Mouse (Mus musculus) right cerebral cortex, adult 18-20 months (tissue): ENCODE results near the gene Rbm47.

Source experiments
- DNase-seq: peaks from one replicate; pipeline ENCODE4 v3.0.0; 2022; ENCODE audit warnings: mixed read lengths

Gene Rbm47

DNA sequence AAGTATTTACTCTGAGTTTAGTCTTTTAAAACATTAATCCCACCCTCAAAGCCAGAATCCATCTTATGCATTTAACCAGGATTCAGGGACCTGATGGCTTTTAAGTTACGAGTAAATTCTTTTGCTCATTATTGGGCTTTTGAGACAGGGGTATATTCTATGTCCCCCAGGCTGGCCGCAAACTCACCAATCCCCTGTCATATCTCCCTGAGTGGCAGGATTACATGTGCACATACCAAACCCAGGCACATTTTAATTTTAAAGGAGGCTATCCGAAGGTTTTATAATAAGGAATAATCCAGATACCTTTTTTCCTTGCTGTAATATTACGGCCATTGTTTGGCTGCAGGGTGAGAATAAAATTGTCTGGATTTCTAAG, 111.3 kb downstream of the Rbm47 start:
- no peak for DNase-seq

DNA sequence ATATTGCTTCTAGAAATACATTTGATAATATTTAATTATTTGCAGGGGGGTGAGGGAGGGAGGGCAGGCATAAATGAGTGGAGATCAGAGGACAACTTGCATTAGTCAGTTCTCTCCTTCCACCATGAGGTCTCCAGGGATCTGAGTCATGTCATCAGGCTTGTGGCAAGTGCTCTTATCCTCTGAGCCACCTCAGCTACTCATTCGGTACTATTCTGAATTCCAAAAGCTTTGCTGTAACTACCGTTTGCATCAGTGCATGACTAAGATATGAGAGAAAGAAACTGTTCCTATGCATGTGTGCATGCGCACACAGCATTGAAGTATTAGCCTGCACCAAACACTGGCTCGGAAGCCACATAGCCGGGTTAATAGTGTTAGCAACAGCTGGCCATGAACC, 114.1 kb downstream of the Rbm47 start:
- no peak for DNase-seq

DNA sequence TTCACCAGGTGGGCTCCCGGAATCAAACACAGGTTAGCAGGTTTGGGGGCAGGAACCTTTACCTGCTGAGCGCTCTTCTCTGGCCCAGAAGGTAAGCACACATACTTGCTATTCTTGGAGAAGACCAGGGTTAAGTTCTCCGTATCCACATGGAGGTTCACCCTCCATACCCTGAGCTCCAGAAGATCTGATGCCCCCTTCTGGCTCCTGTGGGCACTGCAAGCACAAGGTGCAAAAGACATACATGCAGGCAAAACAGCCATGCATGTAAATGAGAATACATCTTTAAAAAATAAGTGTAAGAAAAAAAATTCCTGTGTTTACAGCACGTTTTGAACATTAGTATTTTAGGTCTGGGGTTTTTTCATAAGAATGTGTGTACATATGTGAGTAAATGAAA, 116.2 kb downstream of the Rbm47 start:
- no peak for DNase-seq

DNA sequence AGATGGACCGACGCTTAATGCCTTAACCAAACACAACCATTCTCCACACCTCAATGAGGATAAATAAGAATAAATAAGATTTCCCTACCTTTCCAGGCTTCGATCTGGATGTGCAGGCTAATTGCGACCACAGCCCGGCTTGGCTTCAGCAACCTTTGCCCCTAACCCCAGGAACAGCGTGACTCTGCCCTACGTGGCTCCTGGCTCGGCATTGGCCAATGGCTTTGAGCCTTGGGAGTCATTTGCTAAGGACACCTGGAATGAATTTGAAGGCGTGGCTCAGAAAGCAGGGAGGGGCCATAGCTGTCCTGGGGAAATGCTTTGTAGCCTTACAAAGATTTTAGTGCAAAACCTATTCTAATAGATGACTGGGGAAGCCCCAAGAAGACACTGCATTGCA, 118.5 kb downstream of the Rbm47 start:
- no peak for DNase-seq

DNA sequence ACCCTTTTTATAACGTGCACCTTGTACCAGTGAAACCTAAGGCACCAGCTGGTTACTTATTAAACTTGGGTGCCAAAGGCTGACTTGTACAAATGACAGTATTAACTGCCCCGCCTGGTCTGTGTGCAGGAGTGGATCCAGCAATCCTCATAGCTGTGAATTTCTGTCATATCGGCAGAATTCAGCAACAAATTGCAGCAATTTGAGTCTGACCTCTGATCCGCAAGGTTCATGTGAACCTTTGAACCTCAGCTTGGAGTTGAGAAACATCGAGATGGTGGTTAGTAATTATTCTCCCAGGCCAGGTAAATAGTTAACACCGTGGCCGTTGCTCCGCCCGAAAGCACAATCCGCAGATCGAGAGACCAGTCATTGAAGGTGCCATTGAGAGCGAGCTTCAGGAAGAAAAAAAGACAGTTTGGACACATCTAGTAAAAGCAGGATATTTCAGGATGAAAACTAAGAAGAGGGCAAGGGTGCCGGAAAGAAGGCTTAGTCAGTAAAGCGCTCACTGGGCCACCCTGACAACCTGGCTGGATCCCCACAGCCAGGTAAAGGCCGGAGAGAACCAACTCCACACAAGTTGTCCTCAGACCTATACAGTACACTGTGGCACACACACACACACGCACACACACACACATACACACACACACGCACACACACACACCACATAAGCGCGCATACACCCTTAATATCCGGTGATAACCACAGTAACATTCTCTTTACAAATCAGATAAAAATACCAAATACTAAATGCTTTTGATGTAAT, 120.0 kb downstream of the Rbm47 start:
- DNase-seq = no peak

DNA sequence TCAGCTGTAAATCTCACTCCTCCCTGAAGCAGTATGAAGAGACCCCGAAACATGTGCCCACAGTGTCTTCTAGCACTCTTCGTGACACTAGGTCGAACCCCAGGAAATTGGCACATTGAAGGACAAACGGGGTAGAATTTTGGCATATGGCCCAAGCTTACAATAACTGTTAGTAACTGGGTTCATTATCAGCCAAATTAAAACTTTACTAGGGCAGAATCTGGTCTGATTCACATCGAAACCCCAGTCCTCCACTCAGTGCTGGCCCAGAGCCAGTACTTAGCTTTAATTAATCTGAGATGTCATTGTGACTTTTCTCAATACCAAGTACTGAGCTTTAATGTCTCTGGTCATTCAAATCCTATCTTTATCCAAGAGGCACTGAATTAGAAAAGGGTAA, 122.1 kb downstream of the Rbm47 start:
- DNase-seq = no peak

DNA sequence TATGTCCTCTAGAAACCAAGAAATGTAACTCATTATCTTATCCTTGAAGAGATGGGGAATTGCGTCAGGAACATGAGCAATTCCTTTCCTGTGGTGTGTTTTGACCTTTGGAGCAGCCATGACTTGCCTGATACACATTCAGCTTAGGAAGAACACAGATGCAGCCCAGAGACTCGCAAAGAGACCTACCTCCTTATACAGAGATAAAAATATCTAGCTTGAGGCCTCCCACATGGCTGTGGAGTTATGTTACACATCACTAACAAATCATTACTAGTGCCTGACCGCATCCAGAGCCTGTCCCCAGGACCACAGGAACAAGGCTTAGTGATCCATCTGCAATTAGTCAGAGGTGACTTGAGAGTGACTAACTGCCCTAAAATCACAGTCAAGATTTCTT, 126.6 kb downstream of the Rbm47 start:
- no peak for DNase-seq

DNA sequence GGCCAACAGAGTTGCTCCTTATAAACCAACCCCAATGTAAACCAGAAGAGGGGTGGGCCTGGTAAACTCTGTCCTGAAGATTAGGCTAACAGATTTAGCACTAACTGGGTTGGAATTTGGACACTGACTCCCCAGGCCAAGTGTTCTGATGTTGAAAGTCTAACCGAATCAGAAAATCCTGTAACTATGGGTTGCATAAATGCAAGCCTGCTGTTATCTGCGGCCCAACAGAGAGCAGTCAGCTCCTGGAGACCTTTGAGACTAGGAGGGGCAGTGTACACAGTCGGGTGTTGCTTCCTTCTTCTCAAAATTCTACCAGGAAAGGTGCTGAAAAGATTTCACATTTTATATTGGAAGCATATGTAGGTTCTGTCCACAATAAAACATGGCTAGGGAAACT, 129.0 kb downstream of the Rbm47 start:
- DNase-seq = no peak

DNA sequence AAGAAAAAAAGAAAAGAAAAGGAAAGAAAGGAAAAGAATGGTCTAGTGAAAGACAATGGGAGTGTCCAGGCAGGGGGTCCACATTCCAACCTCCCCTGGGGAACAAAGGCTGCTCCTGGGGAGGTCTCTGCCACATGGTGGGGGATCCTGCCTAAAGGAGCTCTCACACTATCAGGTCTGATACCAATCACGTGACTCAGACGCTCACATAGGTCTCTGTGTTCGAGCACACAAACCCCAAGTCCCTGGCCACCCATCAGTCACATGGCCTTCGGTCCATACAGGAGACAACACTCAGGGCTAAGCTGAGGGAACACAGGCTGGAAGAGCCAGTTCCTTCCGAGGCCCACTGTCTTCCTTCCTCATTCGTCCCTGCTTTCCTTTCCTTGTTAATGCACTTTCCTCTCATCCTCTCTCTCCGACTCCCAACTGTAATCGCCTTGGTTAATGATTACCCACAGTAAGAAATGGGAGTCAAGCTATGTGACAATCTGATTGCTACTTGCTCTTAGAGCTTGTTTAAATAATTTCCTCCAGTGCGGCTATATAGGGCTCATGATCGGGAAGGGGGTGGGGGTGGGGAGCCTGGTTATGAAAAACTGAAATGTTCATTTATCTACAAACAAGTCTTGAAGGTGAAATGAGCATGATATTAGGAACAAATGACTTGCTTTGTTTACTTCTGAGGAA, 130.1 kb downstream of the Rbm47 start:
- DNase-seq = no peak

DNA sequence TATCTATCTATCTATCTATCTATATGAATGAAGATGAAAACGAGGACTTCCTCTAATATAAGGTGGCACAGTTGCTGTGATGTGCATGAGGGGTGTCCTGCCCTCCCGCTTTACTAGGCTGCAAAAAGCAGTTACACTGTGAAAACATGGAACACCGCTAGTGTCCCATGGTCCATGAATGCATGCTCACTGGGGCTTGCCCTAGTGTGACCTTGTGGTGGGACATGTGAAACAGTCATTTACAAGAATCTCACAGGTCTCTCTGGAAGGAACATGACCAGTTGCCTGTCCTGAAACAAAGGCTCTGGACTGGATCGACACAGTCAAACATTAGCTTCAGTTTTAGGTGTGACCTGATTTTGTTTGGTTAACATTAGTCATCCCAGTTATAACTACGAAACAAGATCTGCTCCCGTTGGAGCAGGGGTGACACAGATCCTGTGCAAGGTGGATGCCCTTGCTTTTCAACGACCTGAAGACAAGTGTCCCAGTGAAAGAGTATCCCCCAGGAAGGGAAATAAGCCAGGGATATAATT, 132.1 kb downstream of the Rbm47 start:
- DNase-seq = no peak

DNA sequence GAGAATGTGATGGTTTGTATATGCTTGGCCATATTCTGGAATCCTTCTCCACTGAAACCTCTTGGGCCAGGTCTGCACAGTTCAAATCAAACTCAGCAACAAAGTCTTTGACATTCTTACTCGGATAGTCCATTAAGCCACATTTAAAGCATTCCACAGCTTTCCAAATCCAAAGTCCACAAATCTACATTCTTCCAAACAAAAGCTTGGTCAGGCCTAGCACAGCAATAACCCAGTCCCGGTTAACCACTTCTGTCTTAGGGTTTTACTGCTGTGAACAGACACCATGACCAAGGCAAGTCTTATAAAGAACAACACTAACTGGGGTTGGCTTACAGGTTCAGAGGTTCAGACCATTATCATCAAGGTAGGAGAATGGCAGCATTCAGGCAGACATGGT, 133.1 kb downstream of the Rbm47 start:
- DNase-seq = no peak

DNA sequence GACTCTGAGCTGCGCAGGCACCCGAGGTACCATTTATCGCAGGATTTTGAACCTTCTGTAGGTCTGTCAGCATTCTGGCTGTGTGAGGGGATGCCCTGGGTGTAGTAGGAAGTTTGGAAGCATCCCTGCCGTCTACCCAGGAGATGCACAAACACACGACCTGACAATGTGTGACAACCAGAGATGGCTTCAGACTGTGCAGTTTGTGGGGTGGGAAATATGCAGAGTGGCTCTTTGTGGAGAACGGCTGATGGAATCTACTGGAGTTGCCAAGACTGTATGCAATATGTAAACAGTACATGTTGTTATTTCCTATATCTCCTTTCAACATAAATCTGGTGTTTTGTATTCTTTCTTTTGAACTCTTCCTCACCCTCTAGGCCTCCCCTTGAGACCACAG, 135.9 kb downstream of the Rbm47 start:
- no peak for DNase-seq

DNA sequence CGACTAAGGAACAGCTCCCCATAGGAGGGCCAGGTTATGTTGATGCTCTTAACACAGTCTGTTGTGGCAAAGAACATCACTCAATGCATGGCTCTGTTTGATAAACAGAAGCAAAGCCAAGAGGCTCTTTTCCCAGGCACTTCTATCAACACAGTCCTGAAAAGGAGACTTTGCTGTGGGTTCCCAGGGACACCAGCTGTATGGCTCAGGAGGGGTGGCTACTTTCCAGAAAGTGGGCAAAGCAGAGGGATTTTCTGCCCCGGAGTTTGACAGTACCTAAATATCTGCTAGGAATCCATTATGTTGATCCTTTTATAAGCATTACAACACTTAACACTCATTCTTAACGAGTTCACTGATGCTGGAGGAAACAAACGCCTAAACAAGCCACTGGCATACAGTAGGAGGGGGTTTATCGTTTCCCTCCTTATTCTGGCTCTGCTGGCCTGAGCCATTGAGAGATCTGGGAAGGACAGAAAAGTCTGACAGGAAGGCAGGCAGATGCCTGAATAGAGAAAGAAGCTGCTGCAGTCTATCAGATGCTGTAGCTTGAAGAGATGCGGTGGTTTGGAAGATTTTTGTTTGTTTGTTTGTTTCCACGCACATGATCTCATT, 136.4 kb downstream of the Rbm47 start:
- DNase-seq = no peak

DNA sequence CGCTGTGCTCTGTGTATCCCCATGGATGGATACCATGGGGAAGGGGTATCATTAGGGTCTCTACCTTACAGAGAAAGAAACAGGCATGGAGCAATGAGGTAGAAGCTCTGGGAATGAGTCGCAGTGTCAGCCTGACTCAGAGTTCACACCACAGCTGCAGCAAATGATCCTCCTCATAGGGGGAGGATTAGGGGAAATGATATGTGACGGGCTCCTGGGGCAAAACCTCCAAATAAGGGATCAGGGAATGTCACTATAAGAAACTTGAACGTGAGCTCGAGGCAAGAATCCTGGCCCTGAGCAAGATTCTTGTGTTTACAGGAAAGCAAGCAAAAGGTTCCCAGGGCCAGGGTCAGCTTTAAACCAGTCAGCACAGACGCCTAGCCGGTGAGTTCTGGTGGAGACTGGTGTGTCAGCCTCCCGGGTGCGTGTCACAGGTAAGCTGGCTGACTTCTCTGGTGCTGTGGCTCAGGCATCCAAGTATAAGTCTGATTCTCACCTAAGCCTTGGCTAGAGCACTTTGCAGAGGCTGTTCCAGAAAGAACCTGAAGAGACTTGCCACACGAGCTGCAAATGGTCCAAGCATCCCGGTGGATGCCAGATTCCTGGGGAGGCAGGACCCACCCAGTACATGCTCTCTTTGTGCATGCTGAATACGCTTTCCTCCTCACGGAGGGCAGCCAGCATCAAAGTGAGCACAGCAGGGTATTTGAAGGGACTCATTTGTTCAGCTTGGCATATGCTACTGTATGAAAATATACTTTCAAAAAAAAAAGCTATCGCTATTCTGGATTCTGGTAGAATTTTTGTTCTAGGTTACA, 138.3 kb downstream of the Rbm47 start:
- no peak for DNase-seq

DNA sequence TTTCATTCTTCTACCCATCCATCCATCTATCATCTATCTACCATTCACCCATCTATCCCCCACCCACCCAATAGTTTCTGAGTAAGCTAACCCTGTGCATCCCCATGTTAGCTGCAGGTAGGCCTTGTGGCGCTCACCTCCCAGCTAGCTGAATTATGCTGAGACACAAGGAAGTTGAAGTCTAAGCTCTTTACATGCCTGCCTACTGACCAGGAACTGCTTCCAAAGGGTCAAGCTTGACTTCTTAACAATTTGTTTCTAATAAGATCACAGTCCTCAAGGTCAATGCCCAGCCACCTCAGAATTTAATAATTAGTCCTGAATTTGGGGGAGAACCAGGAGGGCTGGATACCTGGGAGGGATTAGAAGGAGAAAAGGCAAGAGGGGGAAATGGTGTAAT, 140.1 kb downstream of the Rbm47 start:
- DNase-seq = no peak

DNA sequence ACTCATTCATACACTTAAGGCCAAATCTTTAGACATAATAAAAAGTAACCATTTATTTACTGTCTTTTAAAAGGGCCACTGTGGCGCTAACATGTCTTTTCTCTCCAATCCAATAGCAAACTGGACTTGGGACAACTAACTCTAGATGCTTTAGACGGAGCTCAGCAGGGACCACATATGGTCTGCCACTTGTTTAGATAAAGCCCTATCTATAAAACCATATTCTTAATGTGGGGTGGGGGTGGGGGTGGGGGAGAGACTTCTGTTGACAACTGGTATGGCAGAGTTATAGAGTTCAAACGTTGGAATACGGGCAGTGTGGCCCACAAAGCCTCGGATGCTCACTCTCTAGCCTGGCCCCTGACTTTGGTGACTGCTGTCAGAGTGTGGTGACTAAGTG, 141.2 kb downstream of the Rbm47 start:
- no peak for DNase-seq

DNA sequence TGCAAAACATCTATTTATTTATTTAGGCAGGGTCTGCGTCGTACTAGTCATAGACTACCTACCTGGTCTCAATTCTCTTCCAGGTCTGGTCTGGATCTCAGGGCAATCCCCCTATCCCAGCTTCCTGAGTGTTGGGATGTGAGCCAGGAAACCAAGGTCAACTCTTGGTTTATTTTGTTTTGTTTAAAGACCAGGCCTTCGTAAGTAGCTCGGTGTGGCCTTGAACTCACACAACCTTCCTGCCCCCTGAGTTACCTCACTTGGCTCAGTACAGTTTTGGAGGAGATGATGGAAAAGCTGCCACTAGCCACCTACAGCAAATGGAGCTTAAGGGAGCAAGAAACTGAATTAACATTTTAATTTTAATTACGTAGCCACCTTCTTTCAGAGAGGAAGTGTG, 144.7 kb downstream of the Rbm47 start:
- DNase-seq = no peak

DNA sequence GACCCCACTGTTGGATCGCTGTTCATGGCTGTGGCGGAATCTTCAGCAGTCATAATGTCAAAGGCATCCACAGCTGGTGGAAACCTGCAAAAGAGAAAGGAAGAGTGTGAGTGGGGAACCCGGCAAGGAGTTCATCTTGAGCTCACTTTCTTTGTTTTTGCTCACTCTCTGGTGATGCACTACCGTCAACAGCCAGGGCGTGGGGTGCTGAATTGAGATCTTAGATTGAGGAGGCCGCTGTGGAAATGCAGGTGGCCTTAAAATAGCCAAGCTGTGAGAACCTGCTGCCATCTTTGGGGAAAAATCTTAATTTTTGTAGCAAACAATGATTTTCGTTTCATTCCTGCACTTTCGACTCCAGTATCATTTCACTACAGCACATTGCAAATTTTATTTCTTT, 145.7 kb downstream of the Rbm47 start:
- no peak for DNase-seq

DNA sequence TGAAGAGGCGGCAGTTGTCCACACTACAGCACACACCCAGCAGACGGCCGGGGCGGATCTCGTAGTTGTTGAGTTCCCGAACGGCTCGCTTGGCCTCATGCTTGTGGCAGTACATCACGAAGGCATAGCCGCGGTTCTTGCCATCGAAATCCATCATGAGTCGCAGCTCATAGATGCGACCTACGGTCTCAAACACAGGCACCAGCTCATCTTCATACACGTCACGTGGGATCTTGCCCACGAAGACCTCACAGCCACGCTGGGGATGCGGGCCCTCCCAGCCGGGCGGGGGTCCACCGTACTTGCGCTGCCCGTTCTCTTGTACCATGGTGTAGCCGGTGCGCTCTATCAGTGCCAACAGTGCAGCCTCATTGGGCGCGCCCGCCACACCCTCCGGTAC, 146.1 kb downstream of the Rbm47 start:
- no peak for DNase-seq

DNA sequence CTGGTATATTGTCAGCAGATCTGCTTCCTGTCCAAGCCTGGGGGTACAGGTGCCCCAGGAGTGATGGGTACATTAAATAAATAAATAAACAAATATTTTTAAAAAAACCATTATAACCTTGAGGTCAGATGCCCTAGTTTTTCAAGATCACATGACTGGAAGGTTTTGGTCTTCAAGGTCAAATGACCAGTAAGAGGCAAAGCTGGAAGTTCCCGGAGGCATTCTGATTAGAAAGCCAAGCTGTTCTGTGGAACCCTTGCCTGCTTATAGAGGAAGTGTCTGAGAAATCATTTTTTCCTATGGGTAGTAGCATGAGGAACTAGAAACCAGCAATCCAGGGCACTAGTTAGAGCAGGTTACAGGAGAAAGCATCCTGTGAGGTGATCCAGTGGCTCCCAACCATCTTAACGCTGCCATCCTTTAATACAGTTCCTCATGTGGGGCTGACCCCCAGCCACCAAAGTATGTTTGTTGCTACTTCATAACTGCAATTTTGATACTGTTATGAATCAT, 157.4 kb downstream of the Rbm47 start:
- no peak for DNase-seq

DNA sequence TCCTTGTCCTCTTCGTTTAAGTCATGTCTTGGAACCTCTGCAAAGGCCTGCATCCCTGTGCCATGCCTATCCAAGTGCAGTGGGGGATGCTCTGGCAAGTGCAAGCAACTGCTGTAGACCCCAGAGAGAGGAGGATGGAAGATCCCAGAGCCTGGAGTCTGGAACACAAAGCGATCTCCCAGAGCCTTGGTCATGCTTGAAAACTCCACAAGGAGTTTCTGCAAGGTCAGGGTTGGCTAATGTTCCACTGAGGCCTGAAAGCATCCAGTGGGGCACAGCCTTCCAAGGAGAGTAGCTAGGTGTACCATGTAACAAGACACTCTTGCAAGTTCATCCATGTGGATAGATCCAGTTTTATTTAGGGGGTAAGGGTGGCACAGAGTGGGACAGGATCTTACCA, 158.5 kb downstream of the Rbm47 start:
- DNase-seq = no peak

DNA sequence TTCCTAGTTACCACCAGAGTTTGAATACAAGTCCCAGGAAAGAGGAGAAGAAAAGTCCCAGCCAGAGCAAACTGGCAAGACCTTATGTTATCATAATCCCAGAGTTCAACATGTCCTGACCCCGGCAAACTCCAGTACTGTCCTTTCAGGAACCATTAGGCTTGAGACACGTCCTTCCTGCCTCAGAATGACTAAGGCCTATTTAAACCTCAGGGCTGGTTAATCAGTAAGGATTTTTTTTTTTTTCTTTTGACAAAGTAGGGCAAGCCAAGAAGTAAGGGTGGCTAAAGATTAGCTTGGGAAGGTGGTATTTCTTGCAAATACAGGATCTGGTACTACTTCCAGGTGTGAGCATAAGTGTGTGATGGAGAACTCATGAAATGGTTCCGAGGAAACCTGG, 158.9 kb downstream of the Rbm47 start:
- DNase-seq = no peak
